Mouse (Mus musculus) small intestine, adult 2 months (tissue): ENCODE measurements around the gene Cacnb3.

Experiments used
- CTCF ChIP-seq: fragments of 200-500 bp; IDR thresholded peaks from 2 replicates; pipeline ENCODE4 v1.5.1; 2012; ENCODE audit warnings: low read depth, mild to moderate bottlenecking, control low read depth, inconsistent platforms, low read length, moderate library complexity, mixed read lengths; ENCODE audit not compliant: insufficient replicate concordance, insufficient read length; ENCODE audit errors: extremely low read depth
- POLR2A ChIP-seq: fragments of 200-500 bp; IDR thresholded peaks from 2 replicates; pipeline ENCODE4 v1.6.1; 2012; ENCODE audit warnings: low read depth, mild to moderate bottlenecking, control low read depth, inconsistent platforms, low read length, moderate library complexity

DNA sequence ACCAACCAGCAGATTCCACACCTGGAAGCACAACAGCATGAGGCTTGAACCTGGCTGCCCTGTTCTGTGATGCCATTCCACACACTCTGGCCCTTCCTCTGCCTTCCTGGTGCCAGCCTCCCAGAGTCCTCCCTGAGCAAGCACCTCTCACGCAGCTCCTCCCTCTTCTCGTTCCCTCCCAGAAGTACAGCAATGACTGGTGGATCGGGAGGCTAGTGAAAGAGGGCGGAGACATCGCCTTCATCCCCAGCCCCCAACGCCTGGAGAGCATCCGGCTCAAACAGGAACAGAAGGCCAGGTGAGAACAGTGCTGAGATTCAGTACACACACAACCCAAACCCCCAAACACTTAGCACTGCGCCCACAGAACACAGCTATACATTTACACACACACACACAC, 9.5 kb downstream of the Cacnb3 start:
- TF ChIP-seq CTCF (no peak), POLR2A (no peak)
